Mouse (Mus musculus) CH12F3 (cell line): ENCODE measurements around the gene 4933424G06Rik.

Source experiments
- in situ Hi-C: fragments of 300-500 bp; cut with MboI; formaldehyde crosslinking; loops from 2 replicates; pipeline ENCODE4 v1.14.3; 2020; ENCODE audit warnings: low sequenced_read_pairs

Gene 4933424G06Rik

DNA sequence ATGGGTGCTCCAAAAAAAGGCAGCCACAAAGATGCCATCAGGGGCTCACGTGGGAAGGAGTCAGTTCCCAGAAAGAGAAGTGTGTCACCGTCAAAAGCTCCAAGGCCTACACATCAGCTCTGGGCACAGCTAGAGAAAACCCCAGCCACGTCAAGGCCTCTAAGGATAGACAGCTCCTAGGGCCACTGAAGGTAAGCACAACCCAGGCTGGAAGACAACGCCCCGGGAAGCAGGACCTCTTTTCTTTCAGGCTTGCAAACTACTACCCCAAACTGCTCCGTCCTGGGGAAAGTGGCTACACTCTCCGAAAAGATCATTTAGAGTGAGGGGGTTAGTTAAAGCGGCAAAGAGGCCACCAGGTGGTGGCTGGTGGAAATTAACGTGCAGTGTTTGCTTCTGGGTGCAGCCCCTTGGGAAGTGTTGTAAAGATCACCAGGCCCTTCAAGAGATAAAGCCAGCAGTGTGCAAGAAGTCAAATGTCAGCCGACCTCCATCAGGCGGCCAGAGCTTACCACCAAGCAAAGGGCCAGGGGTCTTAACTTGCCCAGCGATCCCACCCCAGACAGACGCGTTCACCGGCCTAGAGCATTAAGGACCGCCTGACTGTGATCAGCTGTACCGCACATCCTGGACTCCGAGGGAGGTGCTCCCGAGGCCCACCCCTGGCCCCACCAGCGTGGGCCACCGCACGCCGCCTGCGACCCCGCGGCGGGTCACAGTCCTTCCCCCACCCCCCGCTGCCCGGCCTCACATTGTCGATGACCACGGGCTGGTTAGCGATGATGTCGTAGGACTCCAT, 695 bp upstream of the 4933424G06Rik start:
- in situ Hi-C loops: no loop called here

DNA sequence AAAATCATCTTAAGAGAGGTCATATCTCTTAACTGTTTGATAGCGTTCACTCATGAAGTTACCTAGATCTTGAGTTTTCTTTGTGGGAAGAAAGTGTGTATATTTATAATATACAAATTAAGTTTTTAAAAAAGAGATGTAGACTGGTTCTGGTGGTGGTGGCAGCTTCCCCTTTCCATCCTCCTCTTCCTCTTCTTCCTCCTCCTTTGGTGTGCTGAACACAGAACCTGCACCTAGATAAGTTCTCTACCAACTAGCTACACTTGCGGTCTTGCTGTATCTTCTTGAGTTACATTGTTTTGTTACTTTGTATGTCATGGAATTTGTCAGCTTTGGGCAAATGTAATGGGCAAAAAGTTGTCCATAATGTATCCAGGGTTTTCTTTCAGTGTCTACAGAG, 1.2 kb downstream of the 4933424G06Rik start:
- in situ Hi-C loops: no loop called here

DNA sequence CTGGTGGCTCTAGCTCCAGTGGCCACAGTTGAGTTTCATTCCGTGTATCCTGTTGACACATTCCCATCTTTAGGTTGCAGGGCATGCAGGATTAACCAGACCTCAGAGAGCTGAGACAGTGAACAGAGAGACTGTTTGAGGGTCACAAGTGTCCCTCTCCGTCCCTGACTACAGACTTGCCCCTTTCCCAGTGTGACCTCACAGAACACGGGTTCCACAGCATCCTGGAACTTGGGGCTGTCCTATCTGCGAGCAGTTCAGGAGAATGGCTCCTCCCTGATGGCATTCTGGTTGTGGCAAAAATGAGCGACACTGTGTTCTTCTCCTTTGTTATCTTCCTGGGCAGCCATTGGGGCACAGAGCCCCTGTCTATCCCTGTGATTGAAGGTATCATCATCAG, 4.4 kb downstream of the 4933424G06Rik start, which contains the start of gene Actr1b:
TSS of gene Actr1b (minus strand) at position 112 of the 400 bp plus-strand sequence.
- in situ Hi-C loops: no loop called here

DNA sequence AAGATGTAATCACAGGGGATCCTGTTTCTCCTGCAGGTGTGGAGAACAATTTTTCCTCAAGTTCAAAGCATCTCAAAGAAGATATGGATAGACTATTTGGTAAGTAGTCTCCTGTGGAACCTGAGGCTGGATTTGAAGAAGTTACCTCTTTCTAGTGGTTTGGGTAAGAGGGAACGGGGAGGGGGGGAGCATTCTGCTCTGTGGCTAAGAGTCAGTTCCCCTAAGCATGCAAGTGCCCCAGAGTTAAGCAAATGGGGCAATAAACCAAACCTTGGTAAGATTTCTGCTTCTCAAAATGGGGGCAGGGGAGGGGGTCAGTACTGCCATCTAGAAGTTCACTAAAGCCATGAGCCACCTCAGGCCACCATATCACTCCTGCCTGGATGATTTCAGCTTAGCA, 8.8 kb downstream of the 4933424G06Rik start:
- in situ Hi-C loops: no loop called here

DNA sequence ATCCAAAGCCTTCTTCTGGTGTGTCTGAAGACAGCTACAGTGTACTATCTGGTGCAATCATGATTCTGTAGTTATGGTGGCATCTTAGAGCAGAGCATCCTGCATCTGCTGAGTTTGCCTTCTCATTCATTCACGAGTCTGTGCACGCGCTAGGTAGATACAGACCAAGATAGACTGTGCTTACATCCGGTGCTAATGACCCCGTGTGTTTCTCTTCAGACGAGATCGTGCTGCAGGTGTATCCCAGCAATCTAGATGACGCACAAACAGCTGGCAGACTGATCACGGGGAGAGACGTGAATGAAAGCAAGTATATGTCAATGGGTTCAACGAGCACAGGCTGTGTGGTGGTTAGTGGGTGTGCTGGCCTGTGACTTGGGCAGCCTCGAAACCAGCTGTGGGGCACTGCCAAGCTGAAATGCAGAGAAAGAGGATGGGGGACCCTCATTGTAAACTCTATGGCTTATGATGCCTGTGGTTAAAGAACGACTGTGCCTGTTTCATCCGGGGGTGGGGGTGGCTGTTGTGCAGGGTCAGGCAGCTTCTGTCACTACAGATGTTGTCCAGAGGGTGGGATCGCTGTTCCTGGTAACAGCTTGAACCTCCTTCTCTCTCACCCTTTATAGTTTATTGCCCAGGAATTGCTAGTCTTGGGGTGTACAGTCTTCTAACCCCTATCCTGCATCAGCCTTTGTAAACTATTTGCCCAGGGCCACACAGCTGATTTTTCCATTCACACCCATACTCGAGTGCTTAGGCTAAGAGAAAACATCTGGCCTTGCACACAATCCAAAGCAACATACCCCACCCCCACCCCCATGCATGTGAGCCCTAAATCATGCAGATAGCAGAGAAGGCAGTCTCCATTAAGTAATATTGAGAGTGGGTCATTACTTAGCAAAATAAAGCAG, 13.5 kb downstream of the 4933424G06Rik start:
- in situ Hi-C loops: no loop called here

DNA sequence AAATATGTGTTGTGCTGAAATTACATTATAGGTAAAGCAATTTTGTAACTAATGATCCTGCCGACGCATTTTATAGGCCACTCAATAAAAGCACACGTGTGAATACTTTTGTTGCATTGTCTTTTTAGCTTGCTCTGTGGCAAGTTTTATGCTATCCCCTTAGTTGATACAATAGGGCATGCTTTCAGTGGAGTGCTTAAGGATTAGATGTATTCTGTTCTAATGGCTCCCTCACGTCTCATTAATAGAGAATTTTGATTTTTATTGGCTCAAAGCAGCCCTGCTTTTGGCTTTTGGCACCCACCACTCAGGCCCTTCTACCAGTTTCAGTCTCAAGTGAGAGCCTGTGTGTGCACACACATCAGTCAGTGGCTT, 14.1 kb downstream of the 4933424G06Rik start:
- in situ Hi-C loops: no loop called here

DNA sequence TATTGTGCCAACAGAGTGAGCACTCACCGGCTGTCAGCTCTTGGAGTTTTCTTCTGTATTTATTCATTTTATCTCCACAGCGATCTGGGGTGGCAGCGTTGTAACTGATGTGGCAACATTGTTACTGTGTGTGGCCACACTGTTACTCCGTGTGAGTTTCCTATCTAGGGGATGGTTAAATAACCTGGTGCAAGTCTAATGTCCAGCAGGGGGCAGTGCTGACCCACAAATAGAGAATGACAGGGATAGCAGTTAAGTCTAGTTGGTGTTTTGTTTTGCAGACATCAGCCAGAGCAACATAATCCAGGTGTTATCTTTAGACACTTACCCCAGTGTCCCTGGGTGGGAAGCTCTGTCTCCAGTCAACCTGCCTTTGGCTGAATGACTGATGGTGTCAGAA, 27.4 kb downstream of the 4933424G06Rik start:
- in situ Hi-C loops: no loop called here

DNA sequence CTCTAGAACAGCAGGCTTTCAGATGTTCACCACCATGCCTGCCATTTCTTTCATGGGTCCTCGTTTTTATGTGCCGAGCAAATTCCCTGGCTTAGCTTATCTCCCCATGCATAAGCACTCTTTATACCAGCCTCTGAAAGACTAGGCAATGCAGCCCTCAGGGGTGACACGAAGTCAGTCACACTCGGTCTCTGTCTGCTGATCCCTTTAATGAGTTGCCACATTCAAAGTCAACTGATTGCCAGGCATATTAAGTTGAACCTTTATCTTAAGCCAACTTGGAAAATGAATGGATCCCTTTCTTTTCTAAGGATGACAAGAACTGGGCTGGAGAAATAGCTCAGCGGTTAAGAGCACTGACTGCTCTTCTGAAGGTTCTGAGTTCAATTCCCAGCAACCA, 29.3 kb downstream of the 4933424G06Rik start:
- in situ Hi-C loops: no loop called here

DNA sequence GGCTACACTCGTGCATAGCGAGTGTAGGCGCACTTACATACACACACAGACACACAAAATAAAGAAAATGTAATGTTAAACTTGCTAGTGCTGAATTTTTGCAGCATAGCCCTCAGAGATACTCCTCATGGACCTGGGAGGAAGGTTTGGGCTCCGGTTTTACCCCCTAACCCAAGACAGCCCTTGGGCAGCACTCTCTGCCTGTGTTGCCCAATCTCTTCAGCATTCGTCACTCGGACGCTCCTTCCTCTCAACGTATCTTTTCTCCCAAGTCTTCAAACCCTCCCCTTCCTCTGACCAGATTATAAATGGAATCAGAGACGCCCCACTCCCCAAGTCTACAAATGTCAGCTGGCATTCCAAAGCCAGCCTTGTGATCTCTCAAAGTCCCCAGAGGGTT, 33.1 kb downstream of the 4933424G06Rik start:
- in situ Hi-C loops: no loop called here

DNA sequence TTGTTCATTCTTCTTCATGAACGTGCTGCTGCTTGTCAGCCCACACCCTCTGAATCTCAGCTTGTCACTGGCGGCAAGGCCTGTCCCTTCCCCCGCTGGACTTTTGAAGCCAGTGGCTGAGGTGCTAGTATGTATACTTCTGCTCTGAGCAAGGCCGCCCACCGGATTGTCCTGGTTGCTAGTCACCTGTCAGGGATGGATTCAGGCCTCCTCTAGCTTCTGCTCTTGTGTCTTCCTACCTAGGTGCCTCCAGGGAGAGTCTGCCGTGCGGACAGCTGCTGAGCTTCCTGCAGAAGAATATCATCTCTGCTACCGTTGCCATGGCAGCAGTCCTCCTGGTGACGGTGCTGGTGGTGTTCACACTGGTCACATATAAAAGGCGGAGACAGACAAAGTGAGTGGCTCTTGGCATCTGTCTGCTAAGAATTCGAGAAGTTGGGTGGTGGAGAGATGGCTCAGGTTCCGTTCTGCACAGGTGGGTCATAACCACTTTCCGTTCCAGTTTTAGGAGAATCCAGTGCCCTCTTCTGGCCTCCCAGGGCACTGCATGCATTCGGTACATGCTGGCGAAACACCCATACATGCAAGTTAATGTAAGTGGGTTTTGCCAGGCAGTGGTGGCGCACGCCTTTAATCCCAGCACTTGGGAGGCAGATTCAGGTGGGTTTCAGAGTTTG, 34.5 kb downstream of the 4933424G06Rik start:
- in situ Hi-C loops: no loop called here

DNA sequence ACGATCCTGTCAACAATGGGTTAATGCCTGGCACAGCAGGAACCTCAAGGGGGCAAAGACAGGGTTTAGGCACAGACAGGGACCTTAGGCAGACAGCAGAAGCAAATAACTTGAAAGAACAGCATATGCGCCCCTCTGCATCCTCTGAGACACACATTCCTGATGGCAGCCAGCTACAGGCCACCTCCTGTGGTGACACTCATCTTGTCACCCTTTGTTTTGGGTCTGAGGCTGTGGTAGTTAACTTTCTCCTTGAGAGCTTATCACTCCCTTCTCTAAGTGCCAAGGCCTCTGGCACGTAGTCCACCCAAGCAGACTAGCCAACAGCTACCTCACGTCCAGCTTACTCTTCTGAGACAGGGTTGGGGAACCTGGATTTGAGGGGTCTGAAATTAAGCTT, 35.7 kb downstream of the 4933424G06Rik start:
- in situ Hi-C loops: no loop called here

DNA sequence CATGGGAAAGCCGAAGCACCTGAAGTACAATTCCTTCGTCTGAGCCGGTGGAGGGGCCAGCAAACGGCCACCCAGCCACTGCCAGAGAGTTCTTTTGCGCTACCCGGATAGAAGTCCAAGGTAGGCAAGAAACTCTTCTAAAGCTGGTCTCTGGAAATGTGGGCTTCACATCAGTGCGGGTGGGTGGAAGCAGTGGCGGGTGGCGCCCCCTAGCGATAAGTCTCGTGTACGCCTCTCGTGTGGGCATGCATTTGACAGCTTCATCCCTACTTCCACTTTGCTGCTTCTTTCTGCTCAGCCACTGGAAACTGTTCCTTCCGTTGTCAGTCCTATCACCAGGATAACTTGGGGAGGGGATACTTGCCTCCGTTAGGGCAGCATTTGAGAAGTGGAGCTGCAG, 36.5 kb downstream of the 4933424G06Rik start:
- in situ Hi-C loops: no loop called here

DNA sequence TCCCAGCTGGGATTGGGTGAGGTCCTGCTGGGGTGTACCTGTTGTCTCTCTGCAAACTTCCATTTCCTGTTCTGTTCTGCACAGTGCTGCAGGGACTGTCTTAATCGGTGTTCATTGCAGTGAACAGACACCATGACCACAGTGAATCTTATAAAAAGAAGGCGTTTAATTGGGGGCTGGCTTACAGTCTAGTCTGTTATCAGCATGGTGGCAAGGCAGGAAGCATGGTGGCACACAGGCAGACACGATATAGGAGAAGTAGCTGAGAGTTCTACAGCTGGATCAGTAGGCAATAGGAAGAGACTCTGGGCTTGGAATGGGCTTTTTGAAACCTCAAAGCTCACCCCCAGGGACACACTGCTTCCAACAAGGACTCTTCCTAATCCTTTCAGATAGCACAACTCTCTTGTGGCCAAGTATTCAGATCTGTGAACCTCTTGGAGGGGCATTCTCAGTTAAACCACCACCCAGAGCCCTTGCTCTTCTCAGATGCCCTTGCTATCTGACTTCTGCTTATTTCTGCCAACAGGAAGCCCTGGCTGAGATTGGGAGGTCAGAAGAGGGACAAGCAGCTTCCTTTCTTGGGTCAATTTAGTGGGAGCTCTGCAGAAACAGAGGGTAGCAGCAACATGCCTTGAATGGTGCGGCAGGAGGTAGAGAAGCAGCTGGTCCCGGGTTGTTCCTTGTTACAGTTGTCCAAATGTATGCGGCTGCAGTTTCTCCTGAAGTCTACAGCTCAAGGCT, 44.2 kb downstream of the 4933424G06Rik start:
- in situ Hi-C loops: no loop called here

DNA sequence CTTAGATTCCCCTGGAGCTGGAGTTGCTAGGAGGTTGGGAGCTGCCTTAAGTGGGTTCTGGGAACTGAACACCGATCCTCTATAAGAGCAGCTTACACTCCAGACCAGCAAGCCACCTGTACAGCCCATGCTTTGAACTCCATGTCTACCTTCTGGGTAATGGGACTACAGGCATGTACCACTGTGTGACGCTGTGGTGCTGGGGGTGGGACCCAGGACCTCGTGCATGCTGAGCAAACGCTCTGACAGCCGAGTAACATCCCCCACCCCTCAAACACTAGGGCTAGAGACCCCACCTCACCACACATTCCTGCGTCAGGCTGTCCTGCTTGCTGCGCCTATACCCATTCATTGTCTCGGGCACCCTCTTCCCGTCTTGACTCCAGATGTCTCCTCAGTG, 48.6 kb downstream of the 4933424G06Rik start:
- in situ Hi-C loops: no loop called here

DNA sequence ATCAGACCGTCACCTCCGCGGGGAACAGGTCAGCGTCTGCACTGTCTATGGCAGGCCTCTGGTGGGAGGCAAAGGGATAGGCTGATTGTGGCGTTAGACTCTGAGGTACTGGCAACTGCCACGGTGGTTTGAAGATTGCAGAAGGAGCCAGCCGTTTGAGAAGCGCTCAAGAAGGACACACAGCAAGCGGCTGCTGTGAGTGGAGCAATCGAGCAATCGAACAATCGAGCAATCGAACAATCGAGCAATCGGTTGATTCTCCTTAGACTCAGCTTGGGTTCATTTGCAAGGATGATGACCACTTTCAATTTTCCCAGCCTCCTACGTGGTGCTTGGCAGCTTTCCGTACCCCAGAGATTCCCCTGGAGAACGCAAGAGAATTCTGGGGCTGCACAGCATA, 49.1 kb downstream of the 4933424G06Rik start:
- in situ Hi-C loops: no loop called here

DNA sequence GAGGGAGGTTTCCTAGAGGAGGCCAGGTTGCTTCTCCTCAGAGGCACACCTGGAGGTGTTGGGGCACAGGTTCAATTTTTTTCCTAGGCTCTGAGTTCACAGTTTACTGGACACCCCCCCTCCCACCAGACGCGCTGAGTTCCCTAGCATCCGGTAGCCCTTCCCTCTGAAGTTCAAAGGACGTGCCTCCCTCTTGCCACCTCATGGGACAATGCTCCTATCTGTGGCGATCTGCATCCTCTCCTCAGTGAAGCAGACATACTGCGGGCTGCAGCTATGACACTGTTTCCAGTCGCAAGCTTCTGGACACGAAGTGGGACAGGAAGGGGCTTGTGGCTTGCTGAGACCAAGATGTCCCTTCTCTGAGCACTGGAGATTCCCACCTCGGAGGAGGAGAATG, 50.5 kb downstream of the 4933424G06Rik start:
- in situ Hi-C loops: no loop called here

DNA sequence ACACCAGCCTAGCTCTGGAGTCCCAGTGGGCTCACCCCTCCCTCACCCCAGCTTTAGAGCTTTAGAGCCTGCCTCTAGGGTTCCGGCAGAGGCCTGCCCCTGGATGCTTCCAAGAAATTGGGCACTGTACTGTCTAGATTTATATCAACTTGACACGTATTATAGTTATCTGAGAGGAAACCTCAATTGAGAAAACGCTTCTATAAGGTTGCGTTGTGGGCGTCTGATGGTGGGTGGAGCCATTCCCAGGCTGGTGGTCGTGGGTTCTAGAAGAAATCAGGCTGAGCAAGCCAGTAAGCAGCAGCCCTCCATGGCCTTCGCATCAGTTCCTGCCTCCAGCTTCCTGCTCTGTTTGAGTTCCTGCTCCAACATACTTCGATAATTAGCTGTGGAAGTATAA, 51.1 kb downstream of the 4933424G06Rik start:
- in situ Hi-C loops: no loop called here

DNA sequence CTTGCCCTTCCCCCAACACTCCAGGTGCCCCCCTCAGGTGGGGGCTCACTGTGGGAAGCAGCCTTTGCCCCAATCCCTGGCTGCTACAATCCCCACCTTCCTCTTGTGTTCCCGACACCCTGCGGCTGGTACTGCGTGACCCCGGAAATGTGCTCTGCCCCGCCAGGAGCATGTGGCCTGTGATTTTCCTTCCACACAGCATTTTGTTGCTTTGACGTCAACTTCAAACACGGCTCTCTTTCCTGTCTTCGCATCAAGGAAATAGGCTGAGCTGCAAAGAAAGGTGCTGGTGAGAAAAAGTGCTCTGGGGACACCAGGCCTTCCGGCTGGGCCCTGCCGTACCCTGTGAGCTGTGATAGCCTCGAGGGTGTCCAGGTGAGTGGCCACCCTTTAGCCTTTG, 51.6 kb downstream of the 4933424G06Rik start, which contains the start of gene Zap70:
TSS of gene Zap70 (plus strand) at position 231 of the 400 bp plus-strand sequence.
- in situ Hi-C loops: no loop called here

DNA sequence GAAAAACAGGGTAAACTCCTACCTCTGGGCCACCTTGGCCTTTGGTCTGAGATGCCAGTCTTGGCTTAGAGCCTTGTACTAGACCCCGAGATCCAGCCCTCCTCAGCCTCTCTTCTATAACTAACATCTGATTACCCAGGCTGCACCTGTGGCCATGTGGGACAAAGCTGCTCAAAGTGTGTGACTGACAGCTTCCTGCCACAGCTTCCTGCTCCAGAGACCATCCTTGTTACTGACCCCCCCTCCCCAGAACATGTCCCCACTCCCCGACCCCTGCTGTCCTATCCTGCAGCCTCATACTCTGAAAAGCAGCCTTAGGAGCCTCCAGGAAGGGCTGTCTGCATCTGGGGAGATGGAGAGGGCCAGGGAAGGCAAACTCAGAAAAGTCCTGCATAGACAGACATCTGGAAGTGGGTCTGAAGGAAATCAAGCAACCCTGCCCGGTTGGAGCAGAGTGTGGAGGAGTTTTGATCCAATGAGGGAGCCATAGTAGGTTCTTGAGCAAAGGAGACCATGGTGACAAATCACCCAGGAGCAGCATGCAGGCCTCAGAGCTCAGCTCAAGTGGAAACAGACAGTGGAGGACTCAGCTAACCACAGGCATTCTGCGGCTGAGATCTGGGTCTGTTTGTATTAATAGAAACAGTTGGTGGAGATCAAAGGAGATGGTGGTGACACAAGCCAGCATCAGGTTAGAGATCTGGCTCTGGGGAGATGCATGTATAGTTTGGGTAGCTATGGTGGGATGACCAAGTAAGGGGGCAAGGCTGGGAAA, 56.7 kb downstream of the 4933424G06Rik start:
- in situ Hi-C loops: no loop called here

DNA sequence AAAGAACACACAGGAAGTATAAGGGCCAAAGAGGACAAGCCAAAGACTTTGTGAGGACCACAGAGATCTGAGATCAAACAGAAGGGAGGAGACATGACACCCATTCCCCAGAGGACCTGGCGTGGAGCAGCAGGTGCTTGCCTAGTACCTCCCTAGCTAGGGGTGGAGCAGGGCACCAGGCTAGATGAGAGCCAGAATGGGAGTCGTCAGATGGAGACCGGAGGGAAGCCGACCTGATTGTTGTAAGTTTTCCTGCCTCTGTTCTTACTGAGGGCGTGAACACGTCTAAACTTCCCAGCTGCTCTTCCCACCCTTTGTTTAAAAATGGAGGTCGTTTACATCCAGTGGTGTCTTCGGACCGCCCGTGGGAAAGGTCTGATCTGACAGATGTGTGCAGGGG, 57.4 kb downstream of the 4933424G06Rik start:
- in situ Hi-C loops: no loop called here
